Mouse (Mus musculus): ENCODE data around the gene Gpr50.
A peak's percentile ranks its signal among the peaks of the same experiment; 100 is the strongest.

DNA sequence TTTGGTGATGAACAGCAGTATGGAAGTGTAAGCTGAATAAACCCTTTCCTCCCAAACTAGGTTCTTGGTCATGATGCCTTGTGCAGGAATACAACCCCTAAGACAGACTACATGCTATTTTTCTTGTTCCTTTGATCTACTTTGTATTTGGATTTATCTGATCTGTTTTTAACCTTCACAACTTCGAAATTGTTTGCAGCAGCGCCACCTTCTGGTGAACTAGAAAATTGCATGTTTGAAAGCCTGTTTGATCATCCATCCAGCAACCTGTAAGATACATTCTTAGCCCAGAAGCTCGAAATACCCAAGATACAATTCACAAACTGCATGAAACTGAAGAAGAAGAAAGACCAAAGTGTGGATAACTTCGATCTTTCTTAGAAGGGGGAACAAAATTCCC, 35.2 kb upstream of the Gpr50 start:
- TF ChIP-seq EP300 (IDR thresholded peaks at IDR 0.05; ENCODE audit: insufficient read depth, low read depth, low read length) (no peak), CTCF (IDR thresholded peaks at IDR 0.05) (peak; percentile 75), POLR2A (IDR thresholded peaks at IDR 0.05; ENCODE audit: insufficient read depth, low read depth, low read length) (no peak)

All from heart, adult 2 months (tissue).